Mouse (Mus musculus): Measurements from ENCODE around the gene Gbe1. TPM values are rescaled to one million over a fixed set of nuclear protein-coding genes. Genes with fewer than 3 reads are reported as not detected.

Gene Gbe1
- polyA plus RNA-seq, 1 experiment from 2014 or later: 26.6 TPM

DNA sequence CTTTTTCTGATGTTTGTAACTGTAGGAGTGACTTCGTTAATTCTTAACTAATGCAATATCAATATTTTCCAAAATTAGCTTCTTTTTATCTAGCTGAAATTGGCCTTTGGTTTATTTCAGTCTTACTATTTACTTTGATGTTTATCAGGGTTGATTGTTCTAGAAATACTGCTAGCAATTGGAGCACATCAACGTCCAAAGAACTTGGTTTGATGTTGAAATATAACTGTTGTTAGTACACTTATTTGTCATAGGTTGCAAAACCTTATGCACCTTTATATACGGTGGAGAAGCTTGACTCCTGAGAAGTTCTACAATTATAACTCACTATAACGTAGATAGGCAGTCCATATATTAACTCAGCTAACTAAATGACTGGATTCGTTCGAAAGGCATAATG lies 14.8 kb downstream of the Gbe1 start:
- H3K27ac ChIP-seq (ENCODE audit: low read depth, low read length): no peak overlapping the region
- no peaks in the 10 kb centered on the region for H3K4me1 ChIP-seq (ENCODE audit: control insufficient read depth, insufficient read depth, low read length)
- H3K9ac ChIP-seq (ENCODE audit: low read depth, low read length): no peak overlapping the region
- no peaks in the 10 kb centered on the region for H3K27me3 ChIP-seq (ENCODE audit: control insufficient read depth, insufficient read depth, low read length)
- no peak overlapping the region for H3K4me3 ChIP-seq (ENCODE audit: low read length)
- no peaks in the 10 kb centered on the region for H3K9me3 ChIP-seq (ENCODE audit: control insufficient read depth, low read length)
- WGBS: 78% methylated on average over 6 of the region's 6 CpGs
- no peak for ATAC-seq (ENCODE audit: low FRiP score, low TSS enrichment)
- no peak overlapping the region for H3K4me2 ChIP-seq (replicated peaks; ENCODE audit: low read depth, low read length)
- H3K36me3 ChIP-seq (ENCODE audit: control insufficient read depth, insufficient read depth, low read length): no peaks in the 10 kb centered on the region

DNA sequence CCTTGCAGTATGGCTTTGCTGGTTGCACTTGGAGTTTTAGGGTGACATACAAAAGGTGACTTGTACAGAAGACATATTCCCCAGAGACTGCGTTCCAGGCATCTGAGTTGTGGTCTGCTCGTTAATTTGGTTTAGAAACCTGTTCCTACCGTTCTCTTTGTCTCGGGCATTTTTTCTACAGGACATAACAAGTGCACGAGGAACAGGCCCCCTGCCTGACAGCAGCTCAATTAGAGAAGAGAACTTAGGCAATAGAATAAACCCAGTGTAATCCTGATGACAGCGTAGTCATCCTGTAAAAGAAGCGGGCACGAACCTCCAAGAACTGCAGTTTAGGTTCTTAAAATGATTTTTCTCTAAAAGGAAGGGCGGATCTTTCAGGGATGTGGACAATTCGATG lies 15.3 kb downstream of the Gbe1 start:
- no peak for ATAC-seq (ENCODE audit: low FRiP score, low TSS enrichment)
- no peaks in the 10 kb centered on the region for H3K36me3 ChIP-seq (ENCODE audit: control insufficient read depth, insufficient read depth, low read length)
- H3K4me1 ChIP-seq (ENCODE audit: control insufficient read depth, insufficient read depth, low read length): no peaks in the 10 kb centered on the region
- no peak overlapping the region for H3K4me3 ChIP-seq (ENCODE audit: low read length)
- H3K27ac ChIP-seq (ENCODE audit: low read depth, low read length): no peak overlapping the region
- H3K4me2 ChIP-seq (replicated peaks; ENCODE audit: low read depth, low read length): no peak overlapping the region
- no peak overlapping the region for H3K9ac ChIP-seq (ENCODE audit: low read depth, low read length)
- H3K27me3 ChIP-seq (ENCODE audit: control insufficient read depth, insufficient read depth, low read length): no peaks in the 10 kb centered on the region
- WGBS: 79% methylated on average over 10 of the region's 10 CpGs
- no peaks in the 10 kb centered on the region for H3K9me3 ChIP-seq (ENCODE audit: control insufficient read depth, low read length)

DNA sequence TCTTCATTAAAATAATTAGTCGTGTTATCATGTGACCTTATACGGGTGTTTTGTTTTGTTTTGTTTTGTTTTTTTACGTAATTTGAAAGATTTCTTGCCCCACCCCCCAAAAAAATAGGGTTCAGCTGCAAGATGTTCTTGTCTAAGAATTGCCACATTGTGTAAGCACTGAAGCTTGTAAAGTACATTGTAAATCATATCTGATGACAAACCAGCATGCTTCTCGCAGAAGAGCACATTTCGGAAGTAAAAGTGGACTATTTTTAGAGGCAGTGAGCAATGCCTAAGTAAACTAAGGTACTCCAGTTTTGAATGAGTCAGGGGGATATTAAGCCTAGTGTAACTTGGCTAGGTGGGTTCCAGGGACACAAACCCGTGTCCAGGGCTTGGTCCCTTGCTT lies 15.7 kb downstream of the Gbe1 start:
- H3K27ac ChIP-seq (ENCODE audit: low read depth, low read length): no peak overlapping the region
- H3K4me2 ChIP-seq (replicated peaks; ENCODE audit: low read depth, low read length): no peak overlapping the region
- no peaks in the 10 kb centered on the region for H3K9me3 ChIP-seq (ENCODE audit: control insufficient read depth, low read length)
- H3K9ac ChIP-seq (ENCODE audit: low read depth, low read length): no peak overlapping the region
- ATAC-seq (ENCODE audit: low FRiP score, low TSS enrichment): no peak
- H3K4me3 ChIP-seq (ENCODE audit: low read length): no peak overlapping the region
- 55% methylated on average over 6 of the region's 6 CpGs for WGBS
- H3K4me1 ChIP-seq (ENCODE audit: control insufficient read depth, insufficient read depth, low read length): no peaks in the 10 kb centered on the region
- no peaks in the 10 kb centered on the region for H3K36me3 ChIP-seq (ENCODE audit: control insufficient read depth, insufficient read depth, low read length)
- no peaks in the 10 kb centered on the region for H3K27me3 ChIP-seq (ENCODE audit: control insufficient read depth, insufficient read depth, low read length)

DNA sequence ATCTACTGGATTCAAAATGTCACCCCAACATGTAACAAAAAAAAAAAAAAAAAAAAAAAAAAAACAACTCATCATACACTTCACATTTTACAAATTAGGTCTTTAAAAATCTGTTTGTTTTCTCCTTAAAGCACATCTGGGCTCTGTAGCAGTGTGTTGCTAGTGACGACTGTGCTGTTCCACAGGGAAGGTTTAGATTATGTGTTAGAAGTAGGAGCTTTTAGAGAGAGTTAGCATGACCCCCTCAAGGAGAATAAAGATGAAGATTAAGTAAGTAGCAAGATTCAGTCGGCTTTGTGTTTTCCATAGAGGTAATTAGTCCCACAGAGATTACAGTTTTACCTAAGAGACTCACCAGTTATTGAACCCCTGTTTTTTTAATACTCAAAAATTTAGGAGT lies 16.3 kb downstream of the Gbe1 start:
- Histone ChIP-seq H3K4me2 (replicated peaks; ENCODE audit: low read depth, low read length) (no peak overlapping the region), H3K27ac (ENCODE audit: low read depth, low read length) (no peak overlapping the region), H3K36me3 (ENCODE audit: control insufficient read depth, insufficient read depth, low read length) (no peaks in the 10 kb centered on the region), H3K9ac (ENCODE audit: low read depth, low read length) (no peak overlapping the region), H3K4me1 (ENCODE audit: control insufficient read depth, insufficient read depth, low read length) (no peaks in the 10 kb centered on the region), H3K4me3 (ENCODE audit: low read length) (no peak overlapping the region), H3K9me3 (ENCODE audit: control insufficient read depth, low read length) (no peaks in the 10 kb centered on the region), H3K27me3 (ENCODE audit: control insufficient read depth, insufficient read depth, low read length) (no peaks in the 10 kb centered on the region)
- no peak for ATAC-seq (ENCODE audit: low FRiP score, low TSS enrichment)
- 82% methylated on average over 2 of the region's 2 CpGs for WGBS

DNA sequence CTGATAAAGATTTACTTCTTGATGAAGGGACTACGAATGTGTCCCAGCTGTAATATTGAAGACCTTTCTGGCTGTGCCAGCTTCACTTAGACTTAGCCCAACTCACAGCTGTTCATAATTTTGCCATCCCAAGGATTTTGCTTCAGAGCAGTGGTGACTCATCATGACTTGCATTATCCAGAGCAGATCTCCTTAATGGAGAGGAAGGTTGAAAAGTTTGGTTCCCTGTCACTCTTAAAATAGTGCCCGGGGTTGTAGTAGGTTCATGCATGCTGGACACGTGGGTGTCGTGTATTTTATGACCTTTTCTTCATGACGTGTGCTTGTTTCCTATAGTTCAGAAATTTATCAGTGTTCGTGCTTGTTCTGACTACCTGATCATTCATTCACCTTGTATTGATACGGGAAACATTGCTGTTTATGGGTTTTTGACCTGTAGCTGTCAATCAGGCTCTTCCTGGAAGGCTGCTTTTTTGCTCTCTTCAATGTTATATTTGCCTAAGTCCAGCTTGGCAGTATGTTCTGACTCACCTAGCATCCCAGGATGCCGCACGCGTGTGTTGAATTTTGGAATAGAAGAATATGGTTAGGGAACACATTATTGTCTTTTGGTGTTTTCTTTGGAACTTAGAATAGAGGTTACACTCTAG lies 17.0 kb downstream of the Gbe1 start:
- Histone ChIP-seq H3K4me3 (ENCODE audit: low read length) (no peak overlapping the region), H3K9ac (ENCODE audit: low read depth, low read length) (no peak overlapping the region), H3K4me2 (replicated peaks; ENCODE audit: low read depth, low read length) (no peak overlapping the region), H3K9me3 (ENCODE audit: control insufficient read depth, low read length) (no peaks in the 10 kb centered on the region), H3K27me3 (ENCODE audit: control insufficient read depth, insufficient read depth, low read length) (no peaks in the 10 kb centered on the region), H3K4me1 (ENCODE audit: control insufficient read depth, insufficient read depth, low read length) (no peaks in the 10 kb centered on the region), H3K27ac (ENCODE audit: low read depth, low read length) (no peak overlapping the region), H3K36me3 (ENCODE audit: control insufficient read depth, insufficient read depth, low read length) (no peaks in the 10 kb centered on the region)
- ATAC-seq (ENCODE audit: low FRiP score, low TSS enrichment): no peak
- 87% methylated on average over 10 of the region's 10 CpGs for WGBS

DNA sequence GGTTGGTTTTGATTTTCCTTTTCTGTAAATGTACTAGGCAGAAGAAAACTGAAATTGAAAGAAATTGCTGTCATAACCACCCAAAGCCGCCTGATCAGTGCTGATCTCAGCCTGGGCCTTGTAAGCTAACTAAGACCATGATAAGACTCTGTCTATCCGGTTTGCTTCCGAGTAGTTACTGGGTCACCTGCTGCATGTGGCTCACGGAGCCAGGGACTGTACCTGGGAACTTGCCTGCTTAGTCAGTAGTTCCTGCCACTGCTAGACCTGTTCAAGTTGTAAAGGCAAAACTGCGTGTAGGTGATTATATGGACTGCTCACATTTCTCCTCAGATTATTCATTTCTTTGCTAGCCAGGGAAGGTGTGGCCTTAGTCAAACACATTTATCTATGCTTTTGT lies 21.1 kb downstream of the Gbe1 start:
- no peak overlapping the region for H3K4me2 ChIP-seq (replicated peaks; ENCODE audit: low read depth, low read length)
- no peak overlapping the region for H3K9ac ChIP-seq (ENCODE audit: low read depth, low read length)
- no peaks in the 10 kb centered on the region for H3K27me3 ChIP-seq (ENCODE audit: control insufficient read depth, insufficient read depth, low read length)
- no peak overlapping the region for H3K4me3 ChIP-seq (ENCODE audit: low read length)
- no peak for ATAC-seq (ENCODE audit: low FRiP score, low TSS enrichment)
- H3K9me3 ChIP-seq (ENCODE audit: control insufficient read depth, low read length): no peaks in the 10 kb centered on the region
- WGBS: 97% methylated on average over 5 of the region's 5 CpGs
- H3K4me1 ChIP-seq (ENCODE audit: control insufficient read depth, insufficient read depth, low read length): no peaks in the 10 kb centered on the region
- H3K27ac ChIP-seq (ENCODE audit: low read depth, low read length): no peak overlapping the region
- no peaks in the 10 kb centered on the region for H3K36me3 ChIP-seq (ENCODE audit: control insufficient read depth, insufficient read depth, low read length)

DNA sequence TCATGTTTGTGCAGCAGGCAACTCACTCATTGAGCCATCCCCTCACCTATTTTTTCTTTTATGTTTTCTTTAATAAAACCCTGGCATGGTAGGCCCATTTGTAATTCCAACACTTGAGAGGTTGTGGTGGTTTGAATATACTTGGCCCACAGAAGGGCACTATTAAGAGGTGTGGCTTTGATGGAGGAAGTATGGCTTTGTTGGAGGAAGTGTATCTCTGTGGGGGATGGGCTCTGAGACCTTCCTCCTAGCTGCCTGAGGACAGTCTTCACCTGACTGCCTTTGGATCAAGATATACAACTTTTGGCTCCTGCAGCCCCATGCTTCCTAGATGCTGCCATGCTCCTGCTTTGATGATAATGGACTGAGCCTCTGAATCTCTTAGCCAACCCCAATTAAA lies 21.7 kb downstream of the Gbe1 start:
- H3K36me3 ChIP-seq (ENCODE audit: control insufficient read depth, insufficient read depth, low read length): no peaks in the 10 kb centered on the region
- no peaks in the 10 kb centered on the region for H3K4me1 ChIP-seq (ENCODE audit: control insufficient read depth, insufficient read depth, low read length)
- H3K4me2 ChIP-seq (replicated peaks; ENCODE audit: low read depth, low read length): no peak overlapping the region
- no peak overlapping the region for H3K27ac ChIP-seq (ENCODE audit: low read depth, low read length)
- no peak overlapping the region for H3K4me3 ChIP-seq (ENCODE audit: low read length)
- H3K9me3 ChIP-seq (ENCODE audit: control insufficient read depth, low read length): no peaks in the 10 kb centered on the region
- no peak for ATAC-seq (ENCODE audit: low FRiP score, low TSS enrichment)
- H3K9ac ChIP-seq (ENCODE audit: low read depth, low read length): no peak overlapping the region
- H3K27me3 ChIP-seq (ENCODE audit: control insufficient read depth, insufficient read depth, low read length): no peaks in the 10 kb centered on the region

DNA sequence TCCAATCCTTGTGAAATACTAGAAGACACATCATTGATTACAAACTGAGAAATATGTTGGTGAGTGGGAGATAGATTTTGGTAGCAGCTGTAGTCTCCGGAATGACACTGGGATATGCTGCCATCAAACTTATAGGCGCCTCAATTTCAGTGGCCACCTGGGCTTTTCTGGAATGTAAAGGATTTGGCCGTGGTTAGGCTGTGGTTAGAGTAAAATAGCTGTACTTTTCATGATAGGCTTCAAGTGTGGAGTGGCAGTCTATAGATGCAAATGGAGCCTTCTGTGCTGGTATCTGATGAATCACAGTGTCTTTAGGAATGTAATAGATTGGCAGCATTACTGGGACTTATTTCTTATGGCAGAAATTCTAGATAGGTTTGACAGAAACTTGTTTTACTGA lies 23.9 kb downstream of the Gbe1 start:
- Histone ChIP-seq H3K9ac (ENCODE audit: low read depth, low read length) (no peak overlapping the region), H3K4me2 (replicated peaks; ENCODE audit: low read depth, low read length) (no peak overlapping the region), H3K27ac (ENCODE audit: low read depth, low read length) (no peak overlapping the region), H3K27me3 (ENCODE audit: control insufficient read depth, insufficient read depth, low read length) (no peaks in the 10 kb centered on the region), H3K36me3 (ENCODE audit: control insufficient read depth, insufficient read depth, low read length) (no peaks in the 10 kb centered on the region), H3K4me1 (ENCODE audit: control insufficient read depth, insufficient read depth, low read length) (no peaks in the 10 kb centered on the region), H3K9me3 (ENCODE audit: control insufficient read depth, low read length) (no peaks in the 10 kb centered on the region), H3K4me3 (ENCODE audit: low read length) (no peak overlapping the region)
- WGBS: 91% methylated on average over 3 of the region's 3 CpGs
- no peak for ATAC-seq (ENCODE audit: low FRiP score, low TSS enrichment)

DNA sequence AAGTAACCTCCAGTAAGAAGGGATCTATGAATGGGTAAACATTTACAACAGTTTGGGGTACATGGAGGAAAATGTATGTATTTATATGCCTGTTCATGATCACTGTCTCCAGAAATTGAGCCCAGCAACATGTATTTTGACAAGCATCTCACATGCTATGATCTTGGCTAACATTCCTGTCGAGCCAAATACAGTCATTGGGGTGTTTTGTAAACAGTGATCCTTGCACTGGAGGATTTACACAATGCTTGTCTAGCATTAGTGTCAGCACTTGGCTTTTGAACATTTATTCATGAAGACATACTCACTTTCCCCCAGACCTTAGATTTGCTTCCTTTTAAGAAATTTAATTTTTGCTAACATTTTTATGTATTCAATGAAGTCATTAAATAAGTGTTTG lies 30.7 kb downstream of the Gbe1 start:
- H3K4me1 ChIP-seq (ENCODE audit: control insufficient read depth, insufficient read depth, low read length): no peaks in the 10 kb centered on the region
- H3K27me3 ChIP-seq (ENCODE audit: control insufficient read depth, insufficient read depth, low read length): no peaks in the 10 kb centered on the region
- no peak overlapping the region for H3K27ac ChIP-seq (ENCODE audit: low read depth, low read length)
- no peak overlapping the region for H3K9ac ChIP-seq (ENCODE audit: low read depth, low read length)
- no peaks in the 10 kb centered on the region for H3K9me3 ChIP-seq (ENCODE audit: control insufficient read depth, low read length)
- H3K4me2 ChIP-seq (replicated peaks; ENCODE audit: low read depth, low read length): no peak overlapping the region
- no peak overlapping the region for H3K4me3 ChIP-seq (ENCODE audit: low read length)
- no peaks in the 10 kb centered on the region for H3K36me3 ChIP-seq (ENCODE audit: control insufficient read depth, insufficient read depth, low read length)
- ATAC-seq (ENCODE audit: low FRiP score, low TSS enrichment): no peak
- WGBS: 68% methylated on average over 1 of the region's 1 CpGs

Data from kidney, embryonic 14.5 days (tissue).